Mouse (Mus musculus) CH12.LX (cell line): Measurements from ENCODE around the gene Rab1a. TPM values are rescaled to one million over a fixed set of nuclear protein-coding genes. Genes with fewer than 3 reads are reported as not detected.

Source experiments
- DNase-seq: peaks from one replicate; pipeline ENCODE4 v3.0.0-alpha.2; 2013; ENCODE audit errors: extremely low read depth
- H3K27ac ChIP-seq: 2 replicates; pipeline ENCODE4 v1.5.1; 2012; ENCODE audit warnings: low read depth, mild to moderate bottlenecking, control low read depth, moderate library complexity; ENCODE audit not compliant: insufficient read depth
- H3K27me3 ChIP-seq: replicated peaks from 2 replicates; pipeline ENCODE3; 2012; ENCODE audit warnings: inconsistent platforms
- H3K36me3 ChIP-seq, 2 experiments: replicated peaks in 1 of 2; 2 replicates each; pipeline versions ENCODE3 to v1.6.1; 2012; ENCODE audit warnings: inconsistent platforms in 1 of 2, low read length in 1 of 2, mild to moderate bottlenecking in 1 of 2, mixed read lengths in 1 of 2, moderate library complexity in 1 of 2; ENCODE audit not compliant: control insufficient read depth in 1 of 2, insufficient read depth in 1 of 2
- H3K4me1 ChIP-seq, 2 experiments: 2 replicates each; pipeline ENCODE4 v1.6.1; 2012; ENCODE audit warnings: inconsistent platforms in 1 of 2, moderate library complexity in 1 of 2; ENCODE audit not compliant: insufficient read depth in 2 of 2, control insufficient read depth in 1 of 2
- H3K4me2 ChIP-seq: 2 replicates; pipeline ENCODE4 v1.6.1; 2012; ENCODE audit warnings: low read depth, mild to moderate bottlenecking, control low read depth; ENCODE audit not compliant: poor library complexity, insufficient read depth, severe bottlenecking
- H3K4me3 ChIP-seq, 3 experiments: fragments of 150-350 bp in 1 of 3; sonication (generic) in 1 of 3; replicated peaks in 1 of 3; 2 replicates each; pipeline versions ENCODE3 to v1.5.1; 2011 to 2012; ENCODE audit warnings: low read depth in 2 of 3, low read length in 2 of 3, mild to moderate bottlenecking in 2 of 3, moderate library complexity in 2 of 3, control low read depth in 1 of 3, improper control_type of control experiment in 1 of 3, inconsistent platforms in 1 of 3, mixed read lengths in 1 of 3; ENCODE audit not compliant: poor library complexity in 1 of 3
- H3K79me2 ChIP-seq: replicated peaks from 2 replicates; pipeline ENCODE4 v1.6.1; 2012; ENCODE audit warnings: mild to moderate bottlenecking, moderate library complexity; ENCODE audit not compliant: control insufficient read depth, poor library complexity, insufficient read depth, severe bottlenecking; ENCODE audit errors: extremely low read depth
- H3K9ac ChIP-seq: 2 replicates; pipeline ENCODE4 v1.6.1; 2012; ENCODE audit warnings: low read depth, mild to moderate bottlenecking, control low read depth, moderate library complexity; ENCODE audit not compliant: insufficient read depth
- H3K9me3 ChIP-seq: replicated peaks from 2 replicates; pipeline ENCODE3; 2012; ENCODE audit warnings: low read length, inconsistent platforms, mixed read lengths
- CHD2 ChIP-seq: IDR thresholded peaks from 2 replicates; pipeline ENCODE4 v1.6.1; 2011; ENCODE audit warnings: low read length, improper control_type of control experiment
- CTCF ChIP-seq, 2 experiments: IDR thresholded peaks in 1 of 2; conservative IDR thresholded peaks in 1 of 2; 2 replicates each; pipeline ENCODE4 v1.5.1; 2011 to 2012; ENCODE audit warnings: low read depth in 2 of 2, low read length in 2 of 2, improper control_type of control experiment in 1 of 2, inconsistent platforms in 1 of 2, mild to moderate bottlenecking in 1 of 2, moderate library complexity in 1 of 2
- E2F4 ChIP-seq: IDR thresholded peaks from 2 replicates; pipeline ENCODE4 v1.6.1; 2011; ENCODE audit warnings: low read depth, low read length, improper control_type of control experiment; ENCODE audit not compliant: insufficient replicate concordance
- ELF1 ChIP-seq: IDR thresholded peaks from 2 replicates; pipeline ENCODE4 v1.6.1; 2014; ENCODE audit warnings: low read depth, mild to moderate bottlenecking, inconsistent platforms, low read length, improper control_type of control experiment
- EP300 ChIP-seq: IDR thresholded peaks from 2 replicates; pipeline ENCODE4 v1.6.1; 2011; ENCODE audit warnings: low read length, improper control_type of control experiment
- ETS1 ChIP-seq: conservative IDR thresholded peaks from 2 replicates; pipeline ENCODE4 v1.6.1; 2012; ENCODE audit warnings: low read depth, mild to moderate bottlenecking, inconsistent platforms, low read length, improper control_type of control experiment, moderate library complexity
- HCFC1 ChIP-seq: IDR thresholded peaks from 2 replicates; pipeline ENCODE4 v1.6.1; 2012; ENCODE audit warnings: low read depth, mild to moderate bottlenecking, inconsistent platforms, low read length, improper control_type of control experiment
- IRF4 ChIP-seq: IDR thresholded peaks from 2 replicates; pipeline ENCODE4 v1.6.1; 2014; ENCODE audit warnings: low read depth, mild to moderate bottlenecking, inconsistent platforms, low read length, improper control_type of control experiment
- JUN ChIP-seq: IDR thresholded peaks from 2 replicates; pipeline ENCODE4 v1.6.1; 2011; ENCODE audit warnings: low read depth, mild to moderate bottlenecking, low read length, improper control_type of control experiment, moderate library complexity; ENCODE audit not compliant: insufficient read depth
- KAT2A ChIP-seq: IDR thresholded peaks from 2 replicates; pipeline ENCODE4 v1.6.1; 2012; ENCODE audit warnings: low read length, improper control_type of control experiment, inconsistent platforms; ENCODE audit not compliant: insufficient replicate concordance
- MYC ChIP-seq: IDR thresholded peaks from 2 replicates; pipeline ENCODE4 v1.6.1; 2011; ENCODE audit warnings: low read depth, mild to moderate bottlenecking, improper control_type of control experiment, low read length
- NELFE ChIP-seq: IDR thresholded peaks from 2 replicates; pipeline ENCODE4 v1.6.1; 2011; ENCODE audit warnings: low read depth, low read length, improper control_type of control experiment
- NRF1 ChIP-seq: IDR thresholded peaks from 2 replicates; pipeline ENCODE4 v1.6.1; 2014; ENCODE audit warnings: low read depth, mild to moderate bottlenecking, inconsistent platforms, low read length, improper control_type of control experiment, moderate library complexity
- PAX5 ChIP-seq: IDR thresholded peaks from 2 replicates; pipeline ENCODE4 v1.6.1; 2012; ENCODE audit warnings: low read length, inconsistent platforms, mixed read lengths
- POLR2A ChIP-seq: IDR thresholded peaks from 2 replicates; pipeline ENCODE4 v1.6.1; 2011; ENCODE audit warnings: low read depth, mild to moderate bottlenecking, improper control_type of control experiment, low read length
- POLR2AphosphoS2 ChIP-seq: IDR thresholded peaks from 2 replicates; pipeline ENCODE4 v1.6.1; 2011; ENCODE audit warnings: low read depth, low read length, improper control_type of control experiment
- RAD21 ChIP-seq: IDR thresholded peaks from 2 replicates; pipeline ENCODE4 v1.6.1; 2011; ENCODE audit warnings: low read depth, mild to moderate bottlenecking, low read length, improper control_type of control experiment, moderate library complexity
- RCOR1 ChIP-seq: conservative IDR thresholded peaks from 2 replicates; pipeline ENCODE4 v1.6.1; 2012; ENCODE audit warnings: low read depth, mild to moderate bottlenecking, inconsistent platforms, low read length, improper control_type of control experiment
- SIN3A ChIP-seq: IDR thresholded peaks from 2 replicates; pipeline ENCODE4 v1.6.1; 2012; ENCODE audit warnings: low read length, improper control_type of control experiment, inconsistent platforms
- SMC3 ChIP-seq: IDR thresholded peaks from 2 replicates; pipeline ENCODE4 v1.6.1; 2011; ENCODE audit warnings: low read depth, low read length, improper control_type of control experiment
- TBP ChIP-seq: conservative IDR thresholded peaks from 2 replicates; pipeline ENCODE4 v1.6.1; 2011; ENCODE audit warnings: low read depth, low read length, improper control_type of control experiment
- USF1 ChIP-seq: IDR thresholded peaks from 2 replicates; pipeline ENCODE4 v1.6.1; 2014; ENCODE audit warnings: low read depth, mild to moderate bottlenecking, inconsistent platforms, low read length, improper control_type of control experiment
- USF2 ChIP-seq: conservative IDR thresholded peaks from 2 replicates; pipeline ENCODE4 v1.6.1; 2011; ENCODE audit warnings: low read depth, low read length, improper control_type of control experiment
- ZNF384 ChIP-seq: IDR thresholded peaks from 2 replicates; pipeline ENCODE4 v1.6.1; 2012; ENCODE audit warnings: low read depth, low read length, improper control_type of control experiment, inconsistent platforms
- dilution Hi-C: fragments of 300-500 bp; cut with MboI; formaldehyde crosslinking; loops from 2 replicates; pipeline ENCODE4 v1.14.3; 2020; ENCODE audit warnings: low sequenced_read_pairs; ENCODE audit not compliant: extremely low pct_unique_long_range_greater_than_20kb, extremely low pct_ligation_motif_present
- in situ Hi-C: fragments of 300-500 bp; cut with MboI; formaldehyde crosslinking; loops from 3 replicates; pipeline ENCODE4 v1.14.3; 2019; ENCODE audit warnings: low sequenced_read_pairs, low pct_ligation_motif_present, low pct_unique_long_range_greater_than_20kb, mixed read lengths
- polyA plus RNA-seq: library from polyadenylated mRNA; unstranded; fragments of >175 nt; gene quantifications from 2 replicates; pipeline ENCODE4 v1.2.1, GENCODE M21; 2012; ENCODE audit warnings: low read depth; ENCODE audit not compliant: insufficient read length
- total RNA-seq, 2 experiments: library from RNA; depleted of rRNA; stranded (reverse); fragments of 300-350 nt in 1 of 2; fragments of >200 nt in 1 of 2; gene quantifications; 2 replicates each; pipeline ENCODE4 v1.2.3; 2012 to 2014

The Rab1a gene
- total and polyA plus RNA-seq, 3 experiments: 76.7 to 263 (median 143) TPM

DNA sequence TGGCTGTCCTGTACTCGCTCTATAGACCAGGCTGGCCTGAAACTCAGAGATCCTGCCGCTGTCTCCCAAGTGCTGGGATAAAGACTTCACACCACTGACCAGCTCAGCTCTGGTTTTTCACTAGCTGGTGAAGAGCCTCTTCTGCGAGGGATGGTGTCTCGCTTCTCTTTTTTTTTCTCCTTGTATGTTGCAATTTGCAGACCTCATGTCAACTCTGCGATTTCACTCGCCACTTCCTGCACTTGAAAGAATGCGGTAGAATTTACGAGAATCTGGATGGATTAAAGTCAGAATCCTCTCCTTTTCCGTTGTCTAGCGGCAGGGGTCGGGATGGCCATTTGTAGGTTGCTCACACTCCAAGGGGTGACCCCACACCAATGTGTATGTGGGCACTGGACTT, 32.3 kb upstream of the Rab1a start:
- H3K4me1 ChIP-seq: peaks cover 0 to 5% of the 10 kb centered on the region in 2 experiments; a peak in 1 of 4 replicates
- dilution Hi-C loops (no loop called here), in situ Hi-C loops (no loop called here)
- no peak overlapping the region for H3K9ac ChIP-seq
- no peaks in the 10 kb centered on the region for H3K9me3 ChIP-seq
- H3K27ac ChIP-seq: no peak overlapping the region
- TF ChIP-seq NRF1 (no peak), POLR2A (no peak), E2F4 (no peak), RAD21 (no peak), USF1 (no peak), ETS1 (no peak), NELFE (no peak), IRF4 (no peak), RCOR1 (no peak), POLR2AphosphoS2 (no peak), ZNF384 (no peak), MYC (no peak), SMC3 (no peak), ELF1 (no peak), JUN (no peak), SIN3A (no peak), CTCF (conservative IDR thresholded peaks at IDR 0.05 in 1 of 2, IDR thresholded peaks at IDR 0.05 in 1 of 2; ENCODE audit: low read depth in 2 of 2, low read length in 2 of 2) (no peak), USF2 (no peak), TBP (no peak), PAX5 (no peak)
- DNase-seq: no peak
- H3K4me3 ChIP-seq: no peak overlapping the region
- H3K79me2 ChIP-seq: no peaks in the 10 kb centered on the region
- no peak overlapping the region for H3K4me2 ChIP-seq
- H3K36me3 ChIP-seq: no peaks in the 10 kb centered on the region
- H3K27me3 ChIP-seq: no peaks in the 10 kb centered on the region

DNA sequence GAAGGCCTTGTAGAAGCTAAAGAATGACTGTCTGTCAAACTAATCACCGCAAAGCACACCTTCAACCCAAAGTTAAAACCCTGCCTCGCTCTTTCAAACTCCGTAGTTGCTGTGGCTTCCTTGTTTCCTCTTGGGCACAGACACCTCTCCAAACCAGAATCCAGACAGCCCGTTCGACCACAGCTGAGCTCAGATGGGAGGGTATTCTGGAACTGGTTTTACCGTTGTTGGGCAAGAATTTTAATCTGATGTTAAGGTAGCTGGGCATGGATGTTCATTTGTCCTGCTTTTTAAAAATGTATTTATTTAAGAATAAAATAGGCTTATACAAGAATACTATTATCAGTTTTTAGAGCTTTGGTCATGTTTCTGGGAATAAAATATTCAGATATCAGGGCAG, 14.0 kb upstream of the Rab1a start:
- Histone ChIP-seq H3K9ac (no peak overlapping the region), H3K79me2 (no peaks in the 10 kb centered on the region), H3K27me3 (no peaks in the 10 kb centered on the region), H3K4me2 (no peak overlapping the region), H3K9me3 (peaks cover 10% of the 10 kb centered on the region), H3K4me3 (no peak overlapping the region), H3K4me1 (peaks cover 0 to 4% of the 10 kb centered on the region in 2 experiments; a peak in 1 of 4 replicates), H3K27ac (no peak overlapping the region), H3K36me3 (no peaks in the 10 kb centered on the region)
- dilution Hi-C loops (no loop called here), in situ Hi-C loops (no loop called here)
- no peak for TF ChIP-seq POLR2AphosphoS2
- TF ChIP-seq HCFC1: no peak
- TF ChIP-seq TBP: no peak
- no peak for TF ChIP-seq KAT2A
- TF ChIP-seq RAD21: no peak
- TF ChIP-seq NELFE: no peak
- no peak for TF ChIP-seq SMC3
- TF ChIP-seq EP300: no peak
- TF ChIP-seq CHD2: no peak
- no peak for DNase-seq
